Mouse (Mus musculus) hindbrain, postnatal 0 days (tissue): ENCODE results near the gene Cep128. TPM values are rescaled to one million over a fixed set of nuclear protein-coding genes. Genes with fewer than 3 reads are reported as not detected.

ENCODE experiments used
- ATAC-seq: fragments of 200-750 bp; cut with Nextera tagmentation; 2 replicates; pipeline ENCODE4 v1.8.0; 2017; ENCODE audit warnings: mild to moderate bottlenecking, moderate TSS enrichment, moderate library complexity
- DNase-seq: peaks from one replicate; pipeline ENCODE4 v3.0.0-alpha.2; 2015; ENCODE audit warnings: low spot score
- H3K27ac ChIP-seq: fragments of 300-500 bp; sonication (generic); 2 replicates; pipeline ENCODE4 v1.5.1; 2014; ENCODE audit warnings: mild to moderate bottlenecking
- H3K27me3 ChIP-seq: fragments of 300-500 bp; sonication (generic); 2 replicates; pipeline ENCODE4 v1.6.1; 2014; ENCODE audit warnings: low read length, mixed read lengths; ENCODE audit not compliant: insufficient read depth
- H3K36me3 ChIP-seq: fragments of 300-500 bp; sonication (generic); 2 replicates; pipeline ENCODE4 v1.6.1; 2014; ENCODE audit warnings: low read length, mixed read lengths; ENCODE audit not compliant: insufficient read depth
- H3K4me1 ChIP-seq: fragments of 300-500 bp; sonication (generic); 2 replicates; pipeline ENCODE4 v1.6.1; 2014; ENCODE audit warnings: antibody characterized with exemption, low read length, mixed read lengths; ENCODE audit not compliant: insufficient read depth
- H3K4me2 ChIP-seq: fragments of 300-500 bp; sonication (generic); 2 replicates; pipeline ENCODE4 v1.6.1; 2014; ENCODE audit warnings: low read depth, mild to moderate bottlenecking, low read length, moderate library complexity, mixed read lengths
- H3K4me3 ChIP-seq: fragments of 300-500 bp; sonication (generic); 2 replicates; pipeline ENCODE4 v1.5.1; 2014; ENCODE audit warnings: low read length
- H3K9ac ChIP-seq: fragments of 300-500 bp; sonication (generic); replicated peaks from 2 replicates; pipeline ENCODE4 v1.6.1; 2014; ENCODE audit warnings: mild to moderate bottlenecking, low read length, moderate library complexity, mixed read lengths
- H3K9me3 ChIP-seq: fragments of 300-500 bp; sonication (generic); 2 replicates; pipeline ENCODE4 v1.6.1; 2016; ENCODE audit warnings: low read length, mixed read lengths
- CTCF ChIP-seq: IDR thresholded peaks from 2 replicates; pipeline ENCODE4 v1.5.1; 2016; ENCODE audit warnings: antibody characterized with exemption, control low read depth, low read depth
- WGBS: fragments of 180-500 bp; shearing (Covaris S2); extraction: QIAGEN DNeasy Blood & Tissue Kit; methylation state at CpG from one replicate; pipeline ENCODE4 v1.1.7; 2014; 5-methylcytosine and 5-hydroxymethylcytosine counted together
- polyA plus RNA-seq: library from polyadenylated mRNA; unstranded; fragments of >200 nt; fragmentation: Nextera tagmentation; extraction: Ambion mirVana; gene quantifications from 2 replicates; pipeline ENCODE4 v1.2.1, GENCODE M21; 2015
- total RNA-seq: library from RNA; depleted of rRNA; stranded (reverse); fragments of >200 nt; gene quantifications from 2 replicates; pipeline ENCODE4 v1.2.3, GENCODE M21; 2014

Cep128 gene
- total and polyA plus RNA-seq, 2 experiments from 2014 or later, result 3.0 to 4.4 TPM

GRCm38 (mm10) chr12:91416828-91417227, 32.6 kb upstream of the Cep128 start:
- DNase-seq (peak; percentile 46), ATAC-seq (no peak)
- H3K27me3 ChIP-seq, result no peaks in the 10 kb centered on the region
- H3K27ac ChIP-seq, result no peak overlapping the region
- TF ChIP-seq CTCF, result no peak
- H3K4me1 ChIP-seq, result peaks cover 13% of the 10 kb centered on the region; the same call in 1 of the 2 replicates
- 62% methylated on average over 7 of the region's 7 CpGs for WGBS
- no peak overlapping the region for H3K4me2 ChIP-seq
- H3K4me3 ChIP-seq, result no peak overlapping the region
- no peaks in the 10 kb centered on the region for H3K36me3 ChIP-seq
- H3K9ac ChIP-seq, result no peak overlapping the region
- H3K9me3 ChIP-seq, result no peaks in the 10 kb centered on the region

GRCm38 (mm10) chr12:91415112-91415511, 30.9 kb upstream of the Cep128 start:
- no peak overlapping the region for H3K4me3 ChIP-seq
- no peak overlapping the region for H3K9ac ChIP-seq
- H3K9me3 ChIP-seq, result no peaks in the 10 kb centered on the region
- H3K36me3 ChIP-seq, result no peaks in the 10 kb centered on the region
- no peak overlapping the region for H3K27ac ChIP-seq
- TF ChIP-seq CTCF, result peak; percentile 37; the same call in 1 of the 2 replicates
- no peaks in the 10 kb centered on the region for H3K27me3 ChIP-seq
- whole genome bisulfite sequencing, result 63% methylated on average over 6 of the region's 6 CpGs
- no peak for ATAC-seq
- peaks cover 13% of the 10 kb centered on the region; the same call in 1 of the 2 replicates for H3K4me1 ChIP-seq
- H3K4me2 ChIP-seq, result no peak overlapping the region
- no peak for DNase-seq

DNA sequence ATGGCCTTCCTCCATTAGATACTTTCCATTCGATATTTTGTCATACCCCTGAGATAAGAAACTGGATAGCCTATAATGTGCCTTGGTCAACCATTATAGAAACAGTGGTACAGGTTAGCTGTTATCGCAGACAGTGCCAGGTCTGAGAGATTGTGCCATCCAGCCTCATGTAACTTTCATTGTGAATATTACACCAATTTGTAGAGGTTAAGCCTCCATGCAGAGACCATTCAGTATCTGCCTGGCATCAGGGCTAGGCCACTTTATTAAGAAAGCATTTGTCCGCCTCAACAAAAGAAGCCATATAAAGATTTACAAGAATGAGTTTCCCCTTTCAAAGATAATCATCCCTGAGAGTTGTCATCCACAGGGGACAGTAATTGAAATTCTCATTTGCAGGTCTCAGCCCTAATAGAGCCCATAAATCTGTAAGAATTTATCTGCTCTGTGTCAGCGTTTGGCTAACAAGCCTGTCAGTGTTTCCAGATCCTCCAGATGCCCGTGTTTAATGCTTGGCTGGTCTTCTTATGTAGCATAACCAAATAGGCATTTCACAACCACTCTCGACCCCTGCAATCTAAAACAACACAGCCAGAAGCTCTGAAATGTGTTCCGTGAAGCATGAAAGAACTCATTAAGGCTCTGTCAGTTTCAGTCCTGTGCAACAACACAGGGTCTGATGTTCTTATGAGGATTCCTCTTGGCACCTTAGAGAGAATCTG, 28.4 kb upstream of the Cep128 start:
- peak; percentile 91 for ATAC-seq
- no peak overlapping the region for H3K27ac ChIP-seq

DNA sequence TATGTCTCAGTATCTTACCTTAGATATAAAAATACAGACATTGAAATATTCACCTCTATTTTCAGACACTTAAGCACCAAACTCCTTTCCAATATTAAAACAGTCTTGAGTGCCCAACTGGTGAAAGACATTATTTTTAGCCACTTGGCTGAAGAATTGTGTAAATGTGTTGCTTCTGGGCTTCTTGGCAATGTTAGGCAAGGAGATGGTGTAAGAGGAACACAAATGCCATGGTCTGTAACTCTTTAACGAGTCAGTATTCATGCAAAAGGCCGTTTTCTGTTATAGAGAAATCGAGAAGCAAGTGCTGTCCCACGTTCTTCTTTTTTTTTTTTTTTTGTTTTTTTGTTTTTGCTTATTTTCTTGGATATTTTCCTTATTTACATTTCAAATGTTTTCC, 26.1 kb upstream of the Cep128 start:
- peaks cover 13% of the 10 kb centered on the region; the same call in 1 of the 2 replicates for H3K4me1 ChIP-seq
- no peak overlapping the region for H3K4me2 ChIP-seq
- no peaks in the 10 kb centered on the region for H3K9me3 ChIP-seq
- ATAC-seq (no peak), DNase-seq (no peak)
- 85% methylated on average over 4 of the region's 4 CpGs for WGBS
- H3K36me3 ChIP-seq, result no peaks in the 10 kb centered on the region
- no peak overlapping the region for H3K9ac ChIP-seq
- TF ChIP-seq CTCF, result no peak
- H3K27ac ChIP-seq, result no peak overlapping the region
- no peaks in the 10 kb centered on the region for H3K27me3 ChIP-seq
- H3K4me3 ChIP-seq, result no peak overlapping the region

More for the DNA sequence above, 28.4 kb upstream of the Cep128 start:
- DNase-seq, result peak; percentile 89
- H3K4me1 ChIP-seq, result peaks cover 13% of the 10 kb centered on the region; the same call in 1 of the 2 replicates
- no peak for TF ChIP-seq CTCF
- no peak overlapping the region for H3K9ac ChIP-seq
- H3K36me3 ChIP-seq, result no peaks in the 10 kb centered on the region
- H3K4me3 ChIP-seq, result no peak overlapping the region
- no peaks in the 10 kb centered on the region for H3K27me3 ChIP-seq
- H3K4me2 ChIP-seq, result no peak overlapping the region
- H3K9me3 ChIP-seq, result no peaks in the 10 kb centered on the region
- 25% methylated on average over 7 of the region's 7 CpGs for WGBS

DNA sequence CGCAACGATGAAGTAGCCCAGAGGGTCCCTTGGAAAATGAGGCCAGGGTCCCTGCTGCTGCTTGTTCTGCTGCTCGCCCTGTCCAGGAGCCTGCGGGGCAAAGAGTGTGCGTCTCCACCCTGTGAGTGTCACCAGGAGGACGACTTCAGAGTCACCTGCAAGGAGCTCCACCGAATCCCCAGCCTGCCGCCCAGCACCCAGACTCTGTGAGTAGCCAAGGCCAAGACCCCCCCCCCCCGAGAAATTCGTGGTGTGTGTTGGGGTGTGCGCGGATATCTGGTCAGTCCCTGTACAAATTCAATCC, 16.8 kb upstream of the Cep128 start:
- Histone ChIP-seq H3K9ac (peak overlapping the region; percentile 21; the same call in 1 of the 2 replicates), H3K4me1 (0 out of 2 replicates have a peak, but pooled peaks cover 7% of the 10 kb centered on the region), H3K9me3 (no peaks in the 10 kb centered on the region), H3K27me3 (peaks cover 17% of the 10 kb centered on the region), H3K36me3 (no peaks in the 10 kb centered on the region), H3K4me2 (peak overlapping the region; percentile 90), H3K4me3 (peak overlapping the region; percentile 44), H3K27ac (no peak overlapping the region)
- WGBS, result 6% methylated on average over 12 of the region's 12 CpGs
- no peak for DNase-seq
- TF ChIP-seq CTCF, result no peak
- ATAC-seq, result no peak; the same call in none of the 2 replicates

- H3K27me3 ChIP-seq, result peaks cover 17% of the 10 kb centered on the region
- H3K4me3 ChIP-seq, result peak overlapping the region; percentile 44
Observed at GRCm38 (mm10) chr12:91400232-91401048, 16.2 kb upstream of the Cep128 start.

More at GRCm38 (mm10) chr12:91400232-91401048, 16.2 kb upstream of the Cep128 start:
- 0 out of 2 replicates have a peak, but pooled peaks cover 7% of the 10 kb centered on the region for H3K4me1 ChIP-seq
- no peak overlapping the region for H3K27ac ChIP-seq
- no peaks in the 10 kb centered on the region for H3K9me3 ChIP-seq
- H3K9ac ChIP-seq, result peak overlapping the region; percentile 21; the same call in 1 of the 2 replicates
- ATAC-seq (peak; percentile 96), DNase-seq (peak; percentile 93)
- peak; percentile 97 for TF ChIP-seq CTCF
- H3K4me2 ChIP-seq, result peak overlapping the region; percentile 90
- no peaks in the 10 kb centered on the region for H3K36me3 ChIP-seq
- under 1% methylated on average over 38 of the region's 38 CpGs for WGBS
